Mouse (Mus musculus): Measurements from ENCODE around the gene B4galnt4.

Gene B4galnt4

GRCm38 (mm10) chr7:141072017-141072745 lies 11.3 kb downstream of the B4galnt4 start:
- no peak for DNase-seq (ENCODE audit: low spot score in 2 of 2)

GRCm38 (mm10) chr7:141073782-141074181 lies 12.9 kb downstream of the B4galnt4 start:
- DNase-seq (ENCODE audit: low spot score in 2 of 2): no peak

- DNase-seq (ENCODE audit: low spot score in 2 of 2): no peak
Observed at GRCm38 (mm10) chr7:141077841-141078240, 16.9 kb downstream of the B4galnt4 start, which contains the start of gene Pkp3. Gene Pkp3, plus strand, starts transcription at chr7:141078218.

DNA sequence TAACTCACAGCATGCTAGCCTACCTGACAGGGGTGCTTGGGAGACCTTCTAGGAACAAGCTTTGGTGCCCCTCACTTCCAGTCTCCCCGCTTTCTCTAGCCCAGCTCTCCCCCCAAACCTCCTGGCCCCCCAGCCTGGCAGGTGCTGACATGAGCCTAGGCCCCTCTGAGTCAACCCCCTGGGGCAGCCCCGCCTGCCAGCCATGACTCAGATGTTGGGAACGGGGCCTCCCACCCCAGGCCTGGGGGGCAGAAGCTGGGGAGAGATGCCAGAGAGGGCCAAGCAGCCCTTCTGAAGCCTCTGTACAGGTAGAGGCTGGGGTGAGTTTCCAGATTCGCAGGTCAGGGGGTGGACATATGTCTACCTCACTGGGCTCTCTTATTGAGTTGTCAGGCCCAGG lies 18.0 kb downstream of the B4galnt4 start:
- DNase-seq (ENCODE audit: low spot score in 2 of 2): no peak

DNA sequence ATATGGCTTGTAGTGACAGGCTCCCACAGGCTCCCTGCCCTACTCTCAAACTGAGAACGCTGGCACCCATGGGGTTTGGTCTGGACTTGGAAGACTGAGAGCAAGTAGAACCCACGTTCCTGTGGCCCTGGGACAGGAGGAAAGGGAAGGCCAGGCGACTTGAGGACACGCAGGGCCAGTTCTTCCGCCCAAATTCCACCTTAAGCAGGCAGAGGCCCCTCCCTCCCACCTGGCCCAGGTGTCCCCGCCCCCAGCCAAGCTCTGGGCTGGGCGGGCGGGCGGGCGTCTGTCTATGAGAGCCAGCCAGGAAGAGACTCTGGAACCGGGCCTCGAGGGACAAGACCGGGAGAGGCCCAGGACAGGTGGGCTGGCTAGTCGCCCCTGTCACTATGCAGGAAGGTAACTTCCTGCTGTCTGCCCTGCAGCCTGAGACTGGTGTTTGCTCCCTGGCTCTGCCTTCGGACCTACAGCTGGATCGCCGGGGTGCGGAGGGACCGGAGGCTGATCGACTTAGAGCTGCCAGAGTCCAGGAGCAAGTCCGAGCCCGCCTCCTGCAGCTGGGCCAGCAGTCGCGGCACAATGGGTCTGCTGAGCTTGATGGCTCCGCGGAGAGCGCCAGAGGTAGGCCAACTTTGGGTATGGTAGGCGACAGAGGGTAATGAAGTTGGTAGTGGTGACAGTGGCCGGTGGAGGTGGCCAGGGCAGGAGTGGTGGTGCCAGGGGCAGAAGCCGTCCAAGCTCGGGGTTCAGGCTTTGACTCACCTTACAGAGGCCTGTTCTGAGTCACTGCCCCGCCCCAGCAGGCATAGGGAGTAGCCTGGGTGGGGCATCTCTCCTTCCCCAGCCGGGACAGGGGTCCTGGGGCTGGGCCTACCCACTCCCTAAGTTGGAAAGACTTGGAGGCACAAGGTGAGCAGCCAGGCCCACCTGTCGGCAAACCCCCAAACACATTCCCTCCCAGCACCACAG lies 18.9 kb downstream of the B4galnt4 start:
- DNase-seq (ENCODE audit: low spot score in 2 of 2): no peak

- DNase-seq (ENCODE audit: low spot score in 2 of 2): no peak
Observed at GRCm38 (mm10) chr7:141087894-141088293, 27.0 kb downstream of the B4galnt4 start.

- no peak for DNase-seq (ENCODE audit: low spot score in 2 of 2)
Observed at GRCm38 (mm10) chr7:141088473-141088872, 27.6 kb downstream of the B4galnt4 start.

- DNase-seq (ENCODE audit: low spot score in 2 of 2): no peak
Observed at GRCm38 (mm10) chr7:141090228-141090627, 29.3 kb downstream of the B4galnt4 start.

DNA sequence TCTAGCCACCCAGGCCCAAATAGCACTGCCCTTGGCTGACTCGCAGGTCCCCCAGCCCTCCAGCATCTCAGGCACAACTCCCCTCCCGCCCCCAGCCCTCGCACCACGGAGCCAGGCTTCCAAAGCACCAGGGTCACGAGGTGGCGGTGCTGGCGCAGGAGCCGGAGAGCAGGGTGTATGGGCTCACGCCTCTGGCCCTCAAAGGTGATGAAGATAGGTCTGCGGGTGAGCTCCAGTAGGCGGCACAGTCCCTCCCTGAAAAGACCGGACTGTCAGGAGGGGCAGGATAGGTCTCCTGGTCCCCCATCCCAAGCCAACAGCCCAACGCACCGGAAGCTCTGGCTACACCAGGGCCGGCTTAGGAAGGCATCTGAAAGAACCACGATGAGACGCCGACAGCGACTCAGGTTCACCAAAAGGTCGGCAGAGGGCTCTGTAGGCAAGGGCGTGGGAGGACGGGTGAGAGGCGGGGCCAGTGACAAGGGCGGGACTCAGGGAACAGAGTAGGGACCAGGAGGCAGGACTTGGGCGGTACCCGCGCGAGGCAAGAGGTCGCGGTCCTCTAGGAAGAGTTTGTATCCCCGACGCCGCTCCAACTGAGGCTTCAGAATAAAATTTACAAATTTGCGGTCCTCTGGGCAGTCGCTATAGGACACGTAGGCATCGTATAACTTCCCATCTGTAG lies 31.3 kb downstream of the B4galnt4 start:
- DNase-seq (ENCODE audit: low spot score in 2 of 2): peak; percentile 83 to 86

DNA sequence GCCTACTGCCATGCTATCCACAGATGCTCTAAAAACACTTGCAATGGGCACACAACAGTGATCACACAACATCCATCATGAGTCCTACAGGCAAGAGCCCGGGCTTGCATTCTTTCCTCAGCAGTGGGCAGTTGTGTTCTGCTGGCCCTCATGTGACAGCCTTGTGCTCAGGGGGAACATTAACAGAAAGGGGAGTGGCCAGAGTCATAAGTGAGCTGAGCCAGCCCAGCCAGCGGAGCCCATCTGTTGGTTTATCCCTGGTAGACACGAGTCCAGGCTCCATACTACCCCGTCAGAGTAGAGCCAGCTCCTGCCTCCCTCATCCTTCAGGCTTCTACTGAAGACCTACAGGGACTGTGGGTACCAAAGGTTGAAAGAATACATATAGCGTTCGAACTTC lies 33.0 kb downstream of the B4galnt4 start:
- DNase-seq (ENCODE audit: low spot score in 2 of 2): no peak

DNA sequence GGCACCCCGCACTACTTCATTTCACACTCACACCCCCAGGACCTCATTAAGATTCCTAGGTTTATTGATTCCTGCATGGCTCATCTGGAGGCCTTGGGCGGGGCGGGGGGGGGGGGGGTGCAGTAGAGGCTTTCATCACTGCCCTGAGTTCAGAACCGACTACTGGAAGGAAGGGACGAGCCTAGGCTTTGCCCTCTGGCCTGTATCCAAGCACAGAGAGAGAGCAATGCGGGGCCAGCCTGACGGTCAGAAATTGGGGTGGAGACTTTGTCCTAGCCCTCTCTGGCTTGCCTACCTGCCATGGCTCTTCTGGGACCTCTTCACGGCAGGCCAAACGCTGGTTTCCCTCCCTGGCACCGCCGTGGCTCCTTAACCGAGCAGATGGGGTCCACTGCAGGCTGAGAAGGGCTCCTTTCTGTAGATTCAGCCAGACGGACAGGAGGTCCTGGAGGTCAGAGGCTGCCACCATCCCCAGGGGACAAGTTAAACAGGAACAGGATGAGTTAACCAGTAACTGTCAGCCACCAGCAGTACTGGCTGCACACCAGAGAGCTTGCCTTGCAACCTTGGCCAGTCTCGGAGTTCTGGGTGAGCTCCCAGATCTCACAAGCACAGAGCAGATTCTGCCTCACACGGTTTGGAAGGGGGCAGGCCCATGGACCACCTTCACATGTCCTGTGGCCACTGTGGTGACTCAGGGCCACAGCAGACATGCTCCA lies 33.7 kb downstream of the B4galnt4 start:
- no peak for DNase-seq (ENCODE audit: low spot score in 2 of 2)

DNA sequence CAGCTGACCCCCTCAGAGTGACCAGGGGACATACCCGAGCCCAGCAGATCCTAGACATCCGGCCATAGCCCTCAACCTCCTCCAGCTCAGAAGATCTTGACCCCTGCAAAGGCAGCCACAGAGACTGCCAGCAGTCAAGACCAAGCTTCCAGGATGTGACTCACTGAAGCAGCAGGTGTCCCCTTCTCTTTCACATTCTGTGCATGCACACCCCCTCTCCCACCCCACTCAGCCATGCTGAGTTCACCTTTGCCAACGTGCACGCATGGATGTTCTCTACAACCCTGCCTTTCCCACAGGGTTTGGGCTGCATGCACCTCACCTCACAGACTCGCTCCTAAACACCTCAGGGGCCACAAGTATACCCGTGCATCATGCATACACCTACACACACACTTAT lies 35.1 kb downstream of the B4galnt4 start:
- no peak for DNase-seq (ENCODE audit: low spot score in 2 of 2)

DNA sequence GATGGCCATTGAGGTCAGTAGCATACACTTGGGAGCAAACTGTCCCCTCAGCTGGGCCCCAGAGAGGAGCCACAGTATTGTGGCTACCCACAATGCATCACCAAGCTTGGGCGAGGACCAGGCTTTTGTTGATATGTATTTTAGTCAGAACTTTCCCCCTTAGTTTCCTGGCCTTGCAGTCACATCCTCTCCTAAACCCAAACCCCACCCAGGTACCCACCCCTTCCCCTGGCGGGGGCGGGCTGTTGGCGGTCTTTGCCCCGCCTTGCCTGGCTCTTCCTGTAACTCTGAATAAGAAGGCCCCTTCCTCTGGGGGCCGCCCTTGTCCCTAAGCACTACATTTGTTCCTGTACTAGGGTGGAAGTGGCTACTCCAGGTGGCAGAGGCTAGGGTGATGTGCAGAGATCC lies 35.7 kb downstream of the B4galnt4 start:
- peak; percentile 64 to 72 for DNase-seq (ENCODE audit: low spot score in 2 of 2)

DNA sequence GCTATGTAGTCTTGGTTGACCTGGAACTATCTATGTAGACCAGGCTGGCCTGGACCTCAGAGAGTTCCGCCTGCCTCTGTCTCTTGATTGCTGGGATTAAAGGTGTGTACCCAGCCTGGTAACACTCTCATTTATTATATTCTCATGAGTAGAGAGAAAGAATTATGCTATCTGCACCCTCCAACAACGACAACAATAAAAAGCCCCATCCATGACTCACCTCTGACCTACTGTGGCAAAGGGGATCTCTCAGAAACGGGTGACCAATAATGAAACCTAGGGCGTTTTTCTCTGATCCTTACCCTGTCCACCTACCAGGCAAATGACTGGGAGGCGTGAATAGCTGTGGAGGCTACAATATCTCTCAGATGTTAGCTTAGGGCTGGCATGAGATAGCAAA lies 36.3 kb downstream of the B4galnt4 start:
- no peak for DNase-seq (ENCODE audit: low spot score in 2 of 2)

DNA sequence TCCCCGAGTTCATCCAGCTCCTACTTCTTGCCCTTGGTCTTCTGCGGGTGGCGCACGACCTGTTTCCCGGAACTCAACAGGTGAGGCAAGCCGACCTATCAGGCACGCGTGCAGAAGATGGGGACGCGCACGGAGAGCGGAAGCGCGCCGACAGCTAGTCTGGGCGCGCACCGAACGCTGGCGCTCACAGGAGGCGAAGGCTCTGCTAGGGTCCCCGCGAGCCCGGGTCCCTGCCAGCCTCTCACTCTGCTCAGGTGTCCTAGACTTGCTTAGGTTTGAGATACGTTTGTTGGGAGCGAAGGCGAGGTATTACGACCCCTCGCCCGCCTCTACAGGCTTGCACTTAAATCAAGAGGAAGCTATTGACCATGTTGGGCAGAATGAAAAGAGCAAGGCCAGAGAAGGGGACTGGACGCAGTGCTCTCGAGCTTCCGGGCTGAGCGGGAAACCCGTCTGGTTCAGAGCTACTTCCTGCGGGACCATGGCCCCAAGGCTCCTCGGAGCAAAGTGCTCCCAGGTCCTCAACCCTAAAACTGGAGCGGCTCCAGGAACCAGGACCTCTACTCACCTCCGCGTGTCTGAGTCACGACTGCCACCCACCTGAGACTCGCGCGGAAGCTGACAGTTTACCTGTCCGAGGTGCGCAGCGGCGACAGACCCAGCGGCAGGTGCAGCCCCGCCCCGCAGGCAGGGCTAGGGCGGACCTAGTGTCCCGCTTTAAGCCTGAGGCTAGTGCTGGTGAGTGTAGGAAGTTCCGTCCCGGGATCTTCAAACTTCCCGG lies 39.2 kb downstream of the B4galnt4 start, which contains the start of gene Sigirr:
Sigirr (minus strand) TSS at position 662 of the 781 bp plus-strand sequence.
- peak; percentile 32 to 48 for DNase-seq (ENCODE audit: low spot score in 2 of 2)

- DNase-seq (ENCODE audit: low spot score in 2 of 2): no peak
Observed at GRCm38 (mm10) chr7:141103161-141103560, 42.3 kb downstream of the B4galnt4 start.

DNA sequence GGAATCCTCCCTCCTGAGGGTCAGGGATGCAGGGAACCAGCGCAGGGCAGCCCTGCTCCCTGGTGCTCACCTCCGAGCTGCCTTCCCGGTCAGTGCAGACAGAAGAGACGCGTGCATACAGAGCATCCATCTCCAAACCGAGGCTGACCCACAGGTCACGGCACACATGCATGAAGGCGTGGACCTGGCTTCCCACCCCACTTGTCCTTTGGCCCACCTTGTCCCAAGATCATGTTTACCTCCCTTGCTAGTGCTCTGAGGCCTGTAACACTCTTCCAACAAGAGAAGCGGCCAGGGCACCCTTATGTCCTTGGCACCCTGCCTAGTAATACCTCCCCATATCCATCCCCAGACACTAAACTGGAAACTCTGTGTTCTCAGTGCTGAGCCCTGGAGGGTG lies 55.0 kb downstream of the B4galnt4 start:
- DNase-seq (ENCODE audit: low spot score in 2 of 2): no peak

- no peak for DNase-seq (ENCODE audit: low spot score in 2 of 2)
Observed at GRCm38 (mm10) chr7:141117636-141118035, 56.7 kb downstream of the B4galnt4 start, which contains the start of gene Ano9. Gene Ano9, minus strand, starts transcription at chr7:141117806.

- no peak for DNase-seq (ENCODE audit: low spot score in 2 of 2)
Observed at GRCm38 (mm10) chr7:141119487-141119886, 58.6 kb downstream of the B4galnt4 start.

GRCm38 (mm10) chr7:141120605-141121004 lies 59.7 kb downstream of the B4galnt4 start:
- DNase-seq (ENCODE audit: low spot score in 2 of 2): no peak
